Mouse (Mus musculus) left cerebral cortex, adult 2 months (tissue): Measurements from ENCODE around the gene Dock1. TPM values are rescaled to one million over a fixed set of nuclear protein-coding genes. Genes with fewer than 3 reads are reported as not detected.

Source experiments
- DNase-seq, 2 experiments: peaks; one replicate each; pipeline ENCODE4 v3.0.0; 2021 to 2022; ENCODE audit warnings: low spot score in 2 of 2, mixed read lengths in 1 of 2; ENCODE audit errors: extremely low spot score in 1 of 2
- H3K27ac ChIP-seq: fragments of 200-600 bp; 2 replicates; pipeline ENCODE4 v1.8.1; 2022
- H3K4me3 ChIP-seq: fragments of 200-600 bp; 2 replicates; pipeline ENCODE4 v1.8.1; 2022
- CTCF ChIP-seq: fragments of 200-600 bp; IDR thresholded peaks from 2 replicates; pipeline ENCODE4 v1.8.1; 2022; ENCODE audit warnings: antibody characterized with exemption, mild to moderate bottlenecking, moderate library complexity
- intact Hi-C: fragments of 180-260 bp; cut with DNase I; formaldehyde crosslinking; loops from one replicate; pipeline ENCODE4 v1.15.1; 2025
- total RNA-seq, 2 experiments: library from RNA; stranded (reverse); gene quantifications; 2 replicates each; pipeline ENCODE4 v1.2.3; 2021

Dock1 gene
- total RNA-seq, 2 experiments from 2014 or later: 21.7 to 22.4 TPM

- no peak overlapping the region for H3K4me3 ChIP-seq
- no peak overlapping the region for H3K27ac ChIP-seq
- intact Hi-C loops: no loop called here
- no peak for DNase-seq
- TF ChIP-seq CTCF: no peak
Observed at GRCm38 (mm10) chr7:134806799-134807198, 136.3 kb downstream of the Dock1 start.

- no peak for DNase-seq
- intact Hi-C loops: no loop called here
- Histone ChIP-seq H3K4me3 (no peak overlapping the region), H3K27ac (no peak overlapping the region)
- no peak for TF ChIP-seq CTCF
Observed at GRCm38 (mm10) chr7:134808406-134808805, 138.0 kb downstream of the Dock1 start.

GRCm38 (mm10) chr7:134809241-134809975 lies 139.0 kb downstream of the Dock1 start:
- no peak for TF ChIP-seq CTCF
- Histone ChIP-seq H3K27ac (no peak overlapping the region), H3K4me3 (no peak overlapping the region)
- intact Hi-C loops: no loop called here
- DNase-seq: no peak

- DNase-seq: no peak
- Histone ChIP-seq H3K4me3 (no peak overlapping the region), H3K27ac (no peak overlapping the region)
- no peak for TF ChIP-seq CTCF
- intact Hi-C loops: no loop called here
Observed at GRCm38 (mm10) chr7:134818471-134818870, 148.0 kb downstream of the Dock1 start.

- TF ChIP-seq CTCF: no peak
- DNase-seq: no peak
- Histone ChIP-seq H3K4me3 (no peak overlapping the region), H3K27ac (no peak overlapping the region)
- intact Hi-C loops: no loop called here
Observed at GRCm38 (mm10) chr7:134821264-134821663, 150.8 kb downstream of the Dock1 start.

GRCm38 (mm10) chr7:134822006-134822405 lies 151.6 kb downstream of the Dock1 start:
- no peak for TF ChIP-seq CTCF
- intact Hi-C loops: no loop called here
- H3K4me3 ChIP-seq: no peak overlapping the region
- DNase-seq: no peak
- H3K27ac ChIP-seq: no peak overlapping the region

- Histone ChIP-seq H3K4me3 (no peak overlapping the region), H3K27ac (no peak overlapping the region)
- TF ChIP-seq CTCF: no peak
- no peak for DNase-seq
- intact Hi-C loops: no loop called here
Observed at GRCm38 (mm10) chr7:134823891-134824290, 153.4 kb downstream of the Dock1 start.

GRCm38 (mm10) chr7:134840066-134840465 lies 169.6 kb downstream of the Dock1 start:
- Histone ChIP-seq H3K4me3 (no peak overlapping the region), H3K27ac (no peak overlapping the region)
- intact Hi-C loops: no loop called here
- DNase-seq: no peak
- TF ChIP-seq CTCF: no peak

- no peak for DNase-seq
- H3K4me3 ChIP-seq: no peak overlapping the region
- intact Hi-C loops: no loop called here
- no peak overlapping the region for H3K27ac ChIP-seq
- no peak for TF ChIP-seq CTCF
Observed at GRCm38 (mm10) chr7:134842751-134843150, 172.3 kb downstream of the Dock1 start.

GRCm38 (mm10) chr7:134862000-134862399 lies 191.5 kb downstream of the Dock1 start:
- Histone ChIP-seq H3K27ac (no peak overlapping the region), H3K4me3 (no peak overlapping the region)
- DNase-seq: no peak
- no peak for TF ChIP-seq CTCF
- intact Hi-C loops: no loop called here

GRCm38 (mm10) chr7:134864175-134864574 lies 193.7 kb downstream of the Dock1 start:
- TF ChIP-seq CTCF: no peak
- Histone ChIP-seq H3K4me3 (no peak overlapping the region), H3K27ac (no peak overlapping the region)
- intact Hi-C loops: no loop called here
- no peak for DNase-seq

- no peak overlapping the region for H3K4me3 ChIP-seq
- intact Hi-C loops: no loop called here
- H3K27ac ChIP-seq: no peak overlapping the region
- no peak for DNase-seq
- TF ChIP-seq CTCF: no peak
Observed at GRCm38 (mm10) chr7:134872511-134872910, 202.1 kb downstream of the Dock1 start.

- no peak for DNase-seq
- intact Hi-C loops: no loop called here
- no peak for TF ChIP-seq CTCF
- Histone ChIP-seq H3K4me3 (no peak overlapping the region), H3K27ac (no peak overlapping the region)
Observed at GRCm38 (mm10) chr7:134872981-134873380, 202.5 kb downstream of the Dock1 start.
